In the genomic region with DNA sequence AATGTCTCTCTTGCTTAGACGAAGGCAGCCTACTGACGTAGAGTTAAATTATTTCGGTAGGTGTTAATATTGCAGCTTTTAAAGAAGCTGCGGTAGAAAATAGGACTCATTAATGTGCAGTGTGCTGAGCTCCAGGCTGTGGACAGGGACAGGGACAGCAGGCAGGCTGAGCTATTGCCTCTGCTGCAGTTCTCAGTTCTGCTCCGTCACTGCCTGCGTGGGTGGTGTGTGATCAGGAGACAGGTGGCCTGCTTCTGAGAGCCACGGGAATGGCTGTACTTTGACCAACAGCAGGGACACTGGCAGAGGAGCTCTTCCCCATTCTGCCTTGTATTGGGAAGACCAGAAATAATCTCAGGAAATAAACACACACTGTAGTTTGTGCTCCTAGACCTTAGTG, we compare ENCODE assay signal across 10 mouse cellular contexts. TPM values are rescaled to one million over a fixed set of nuclear protein-coding genes. Genes with fewer than 3 reads are reported as not detected.
DNase-seq lines count a peak whose midpoint lies in the region; ATAC-seq and TF ChIP-seq lines count a peak whose summit lies in the region.
"Had no signal": no experiment of that assay in that cellular context is flagged by ENCODE, and none has a peak within 500 bp of the region (broad histone marks: within the 10 kb centered on the region; RNA-seq: fewer than 3 reads in every experiment).

No protein-coding gene starts in this region.

- DNase-seq in heart, adult 11 months: peak; percentile 70
- DNase-seq in heart, adult 2 months: no peak
- DNase-seq in cerebellum, postnatal 10 days: peak; percentile 46 to 52
- DNase-seq in layer of hippocampus, adult 2 months (ENCODE audit: low spot score in 2 of 2): peak; percentile 68 to 76
- no peak for DNase-seq in lung, postnatal 0 days (ENCODE audit: low spot score)
- DNase-seq in forebrain, embryonic 11.5 days (ENCODE audit: low spot score): no peak
- DNase-seq in testis, postnatal 10 days (ENCODE audit: low spot score): no peak

- H3K36me3 ChIP-seq in heart, adult 2 months (ENCODE audit: control insufficient read depth, insufficient read depth, low read length): no peaks in the 10 kb centered on the region
- no peaks in the 10 kb centered on the region for H3K36me3 ChIP-seq in myocyte (ENCODE audit: control insufficient read depth, insufficient read depth)
- H3K36me3 ChIP-seq in lung, postnatal 0 days (ENCODE audit: insufficient read depth, low read length): no peaks in the 10 kb centered on the region
- H3K36me3 ChIP-seq in forebrain, embryonic 11.5 days (ENCODE audit: control insufficient read depth, insufficient read depth, low read length): no peaks in the 10 kb centered on the region
- H3K36me3 ChIP-seq: heart, embryonic 15.5 days had no signal

- H3K27ac ChIP-seq in heart, adult 2 months: no peak overlapping the region
- H3K27ac ChIP-seq in layer of hippocampus, adult 2 months: peak overlapping the region; percentile 69
- no peak overlapping the region for H3K27ac ChIP-seq in lung, postnatal 0 days (ENCODE audit: low read length)
- no peak overlapping the region for H3K27ac ChIP-seq in forebrain, embryonic 11.5 days (ENCODE audit: low read depth, low read length)
- H3K27ac ChIP-seq: heart, embryonic 15.5 days had no signal

- 81% methylated on average over 7 of the region's 7 CpGs for WGBS in heart, adult 2 months
- WGBS in lung, postnatal 0 days: 71% methylated on average over 7 of the region's 7 CpGs
- WGBS in forebrain, embryonic 11.5 days: 86% methylated on average over 7 of the region's 7 CpGs

- no peaks in the 10 kb centered on the region for H3K27me3 ChIP-seq in heart, adult 2 months (ENCODE audit: control insufficient read depth, insufficient read depth, low read length)
- H3K27me3 ChIP-seq in myocyte (ENCODE audit: control insufficient read depth, insufficient read depth, insufficient read length): no peaks in the 10 kb centered on the region
- H3K27me3 ChIP-seq in lung, postnatal 0 days (replicated peaks; ENCODE audit: insufficient read depth, low read length): no peaks in the 10 kb centered on the region
- no peaks in the 10 kb centered on the region for H3K27me3 ChIP-seq in forebrain, embryonic 11.5 days (ENCODE audit: control insufficient read depth, insufficient read depth, low read length)
- H3K27me3 ChIP-seq: heart, embryonic 15.5 days had no signal

- peak overlapping the region; percentile 22 for H3K4me2 ChIP-seq in myocyte (ENCODE audit: low read depth)
- H3K4me2 ChIP-seq in lung, postnatal 0 days (replicated peaks; ENCODE audit: low read depth, low read length): no peak overlapping the region
- no peak overlapping the region for H3K4me2 ChIP-seq in forebrain, embryonic 11.5 days (ENCODE audit: low read depth, low read length, severe bottlenecking)
- H3K4me2 ChIP-seq: heart, embryonic 15.5 days; midbrain, embryonic 11.5 days had no signal

- no peak for TF ChIP-seq EP300 in heart, adult 2 months (IDR thresholded peaks at IDR 0.05; ENCODE audit: insufficient read depth, low read depth, low read length)
- no peak for TF ChIP-seq EP300 in lung, postnatal 0 days (IDR thresholded peaks at IDR 0.05)

- intact Hi-C loops in heart, adult 2 months (cut with DNase I): no loop called here

- TF ChIP-seq POLR2A in heart, adult 2 months (IDR thresholded peaks at IDR 0.05; ENCODE audit: insufficient read depth, low read depth, low read length): no peak
- no peak for TF ChIP-seq POLR2A in myocyte (IDR thresholded peaks at IDR 0.05; ENCODE audit: insufficient read length, low read depth)

- H3K4me1 ChIP-seq in heart, adult 2 months (ENCODE audit: control insufficient read depth, insufficient read depth, low read length): no peaks in the 10 kb centered on the region
- no peaks in the 10 kb centered on the region for H3K4me1 ChIP-seq in lung, postnatal 0 days (ENCODE audit: insufficient read depth, low read depth, low read length)
- no peaks in the 10 kb centered on the region for H3K4me1 ChIP-seq in forebrain, embryonic 11.5 days (replicated peaks; ENCODE audit: control insufficient read depth, insufficient read depth, low read length)

- no peak overlapping the region for H3ac ChIP-seq in myocyte (ENCODE audit: control insufficient read depth, insufficient read length)

- TF ChIP-seq CTCF in heart, adult 2 months (IDR thresholded peaks at IDR 0.05): no peak
- TF ChIP-seq CTCF in layer of hippocampus, adult 2 months (conservative IDR thresholded peaks at IDR 0.05): no peak
- TF ChIP-seq CTCF in lung, postnatal 0 days (IDR thresholded peaks at IDR 0.05): no peak

- no peaks in the 10 kb centered on the region for H3K79me2 ChIP-seq in heart, adult 2 months (replicated peaks; ENCODE audit: control insufficient read depth, insufficient read depth, low read length)
- no peaks in the 10 kb centered on the region for H3K79me2 ChIP-seq in myocyte (ENCODE audit: control insufficient read depth, insufficient read depth)

- H3K9me3 ChIP-seq in lung, postnatal 0 days (ENCODE audit: low read length): no peaks in the 10 kb centered on the region
- H3K9me3 ChIP-seq in forebrain, embryonic 11.5 days (ENCODE audit: control insufficient read depth, low read length): no peaks in the 10 kb centered on the region
- H3K9me3 ChIP-seq: heart, embryonic 15.5 days had no signal

- ATAC-seq in lung, postnatal 0 days: no peak
- ATAC-seq in forebrain, embryonic 11.5 days (replicated peaks; ENCODE audit: low FRiP score): no peak

- H3K9ac ChIP-seq in heart, adult 2 months (ENCODE audit: low read depth, low read length): no peak overlapping the region
- no peak overlapping the region for H3K9ac ChIP-seq in lung, postnatal 0 days (replicated peaks; ENCODE audit: low read depth)
- H3K9ac ChIP-seq in forebrain, embryonic 11.5 days (ENCODE audit: low read length): no peak overlapping the region
- H3K9ac ChIP-seq: heart, embryonic 15.5 days had no signal

- H3K4me3 ChIP-seq in heart, adult 2 months: no peak overlapping the region
- no peak overlapping the region for H3K4me3 ChIP-seq in layer of hippocampus, adult 2 months
- H3K4me3 ChIP-seq in myocyte: no peak overlapping the region
- no peak overlapping the region for H3K4me3 ChIP-seq in lung, postnatal 0 days (ENCODE audit: low read depth, low read length)
- H3K4me3 ChIP-seq in forebrain, embryonic 11.5 days (ENCODE audit: low read depth, low read length): no peak overlapping the region
- H3K4me3 ChIP-seq: heart, embryonic 15.5 days had no signal

TF ChIP-seq in myocyte, 11 proteins besides CTCF, POLR2A, EP300 and RAD21:
- peak; percentile 40 to 92 (median 48) for TF ChIP-seq MYOG (IDR thresholded peaks at IDR 0.05; ENCODE audit: control insufficient read depth in 1 of 3, insufficient read depth in 1 of 3, insufficient read length in 2 of 3, low read depth in 2 of 3)
- TF ChIP-seq MYOD1 (IDR thresholded peaks at IDR 0.05; ENCODE audit: control insufficient read depth in 1 of 3, insufficient read length in 2 of 3, low read depth in 2 of 3): peak; percentile 42 to 96 (median 89)
- peak; percentile 20 for TF ChIP-seq TCF3 (IDR thresholded peaks at IDR 0.05; ENCODE audit: insufficient read length, low read depth)
- TF ChIP-seq TCF12 (IDR thresholded peaks at IDR 0.05; ENCODE audit: insufficient read depth, poor library complexity, severe bottlenecking): no peak
- no peak for TF ChIP-seq CEBPB (IDR thresholded peaks at IDR 0.05; ENCODE audit: insufficient read depth, poor library complexity, severe bottlenecking)
- no peak for TF ChIP-seq POLR2AphosphoS2 (IDR thresholded peaks at IDR 0.05; ENCODE audit: insufficient read length, low read depth)

RNA-seq across cellular contexts. Expression of gene Dpt, which starts 8.7 kb away (rescaled TPM):
- 100 to 1,000 TPM in 1 of 2 experiments, 10 to 100 TPM in 1; 89.3 to 108 TPM for total RNA-seq in heart, adult 2 months (2021)
- 69.7 and 129 TPM in 2 replicates for polyA plus RNA-seq in heart, adult 2 months (2012; rRNA removed)
- not detected for total RNA-seq in layer of hippocampus, adult 2 months (2021)
- 6.3 TPM for polyA plus RNA-seq in myocyte (2012; fragmentation: generic; extraction: Trizol)
- 84.8 and 99.3 TPM in 2 replicates for polyA plus RNA-seq in lung, postnatal 0 days (2015; fragmentation: Nextera tagmentation; extraction: Ambion mirVana)
- 0.15 TPM in 1 of 2 replicates, not detected in the other for polyA plus RNA-seq in forebrain, embryonic 11.5 days (2014; fragmentation: Nextera tagmentation; extraction: Ambion mirVana)
- polyA plus RNA-seq: midbrain, embryonic 11.5 days had no signal

Comparison
In these comparisons a context has a peak if more than half of its experiments do, and no peak if none do; other contexts are left out.
1. DNase-seq: peak in heart, adult 11 months (single experiment), cerebellum, postnatal 10 days (2 of 2) and layer of hippocampus, adult 2 months (2 of 2); none in heart, adult 2 months (0 of 2), lung, postnatal 0 days (single experiment), forebrain, embryonic 11.5 days (single experiment) and testis, postnatal 10 days (single experiment).